Mouse (Mus musculus) midbrain, embryonic 12.5 days (tissue): ENCODE data around the gene P4ha3. TPM values are rescaled to one million over a fixed set of nuclear protein-coding genes. Genes with fewer than 3 reads are reported as not detected.

Source experiments
- ATAC-seq: fragments of 200-750 bp; cut with Nextera tagmentation; 2 replicates; pipeline ENCODE4 v1.8.0; 2017; ENCODE audit warnings: low read depth, moderate TSS enrichment, moderate library complexity; ENCODE audit not compliant: low FRiP score
- H3K27ac ChIP-seq: fragments of 300-500 bp; sonication (generic); replicated peaks from 2 replicates; pipeline ENCODE4 v1.5.1; 2016; ENCODE audit warnings: mild to moderate bottlenecking
- H3K27me3 ChIP-seq: fragments of 300-500 bp; sonication (generic); 2 replicates; pipeline ENCODE4 v1.6.1; 2016; ENCODE audit warnings: mild to moderate bottlenecking
- H3K36me3 ChIP-seq: fragments of 300-500 bp; sonication (generic); 2 replicates; pipeline ENCODE4 v1.6.1; 2016
- H3K4me1 ChIP-seq: fragments of 300-500 bp; sonication (generic); 2 replicates; pipeline ENCODE4 v1.6.1; 2016
- H3K4me2 ChIP-seq: fragments of 300-500 bp; sonication (generic); replicated peaks from 2 replicates; pipeline ENCODE4 v1.6.1; 2016; ENCODE audit warnings: mild to moderate bottlenecking, moderate library complexity
- H3K4me3 ChIP-seq: fragments of 300-500 bp; sonication (generic); 2 replicates; pipeline ENCODE4 v1.5.1; 2016; ENCODE audit warnings: mild to moderate bottlenecking
- H3K9ac ChIP-seq: fragments of 300-500 bp; sonication (generic); replicated peaks from 2 replicates; pipeline ENCODE4 v1.6.1; 2016; ENCODE audit warnings: mild to moderate bottlenecking, moderate library complexity
- H3K9me3 ChIP-seq: fragments of 300-500 bp; sonication (generic); 2 replicates; pipeline ENCODE4 v1.6.1; 2016; ENCODE audit warnings: mild to moderate bottlenecking
- WGBS: fragments of 180-500 bp; shearing (Covaris S2); methylation state at CpG from one replicate; pipeline ENCODE4 v1.1.7; 2016; 5-methylcytosine and 5-hydroxymethylcytosine counted together
- polyA plus RNA-seq: library from polyadenylated mRNA; unstranded; fragments of >200 nt; fragmentation: Nextera tagmentation; extraction: Ambion mirVana; gene quantifications from 2 replicates; pipeline ENCODE4 v1.2.1, GENCODE M21; 2016

The P4ha3 gene
- polyA plus RNA-seq, 1 experiment from 2014 or later, result 4.7 TPM

DNA sequence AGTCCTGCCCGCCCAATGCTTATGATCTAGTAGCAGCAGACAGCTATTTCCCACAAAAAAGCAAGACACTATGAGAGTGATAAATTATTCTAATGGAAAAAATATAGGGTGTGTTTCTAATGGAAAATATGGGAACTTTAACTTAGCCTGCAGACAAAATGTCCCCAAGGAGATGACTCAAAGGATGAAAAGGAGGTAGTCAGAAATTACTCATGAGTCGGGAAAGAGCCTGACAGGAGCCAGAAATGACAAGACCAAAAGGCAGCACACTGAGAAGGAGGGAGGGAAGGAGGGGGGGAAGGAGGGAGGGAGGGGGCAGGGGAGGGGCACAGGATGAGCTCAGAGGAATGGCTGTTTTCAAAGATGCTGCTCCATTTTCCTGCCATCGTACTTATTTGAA lies 3.7 kb upstream of the P4ha3 start:
- H3K4me1 ChIP-seq, result peaks cover 13% of the 10 kb centered on the region
- no peak overlapping the region for H3K27ac ChIP-seq
- 52% methylated on average over 3 of the region's 3 CpGs for WGBS
- no peak for ATAC-seq
- no peak overlapping the region for H3K9ac ChIP-seq
- H3K27me3 ChIP-seq, result peaks cover 28% of the 10 kb centered on the region
- H3K9me3 ChIP-seq, result no peaks in the 10 kb centered on the region
- H3K4me2 ChIP-seq, result no peak overlapping the region
- no peaks in the 10 kb centered on the region for H3K36me3 ChIP-seq
- no peak overlapping the region for H3K4me3 ChIP-seq

DNA sequence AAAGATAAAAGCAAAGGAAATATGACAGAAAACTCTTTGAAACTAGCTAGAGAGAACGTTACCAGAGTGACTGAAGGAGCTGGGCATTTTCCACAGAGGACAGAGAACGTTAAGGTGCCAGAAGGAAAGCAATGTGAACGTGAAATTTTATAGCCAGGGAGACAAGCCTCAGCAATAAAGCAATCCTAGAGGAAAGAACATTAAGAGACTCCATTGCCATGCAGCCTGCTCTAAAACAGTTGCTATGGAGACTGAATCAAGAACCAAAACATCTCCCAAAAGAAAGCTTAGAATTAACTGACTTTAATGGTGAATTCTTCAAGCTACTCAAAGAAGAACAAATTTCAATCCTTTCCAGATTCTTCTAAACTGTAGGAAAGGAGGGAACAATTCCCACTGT lies 2.0 kb upstream of the P4ha3 start:
- Histone ChIP-seq H3K36me3 (no peaks in the 10 kb centered on the region), H3K9ac (no peak overlapping the region), H3K9me3 (no peaks in the 10 kb centered on the region), H3K4me3 (no peak overlapping the region), H3K4me1 (peaks cover 17% of the 10 kb centered on the region), H3K27ac (no peak overlapping the region), H3K4me2 (no peak overlapping the region), H3K27me3 (peaks cover 29% of the 10 kb centered on the region)
- WGBS, result 23% methylated on average over 3 of the region's 3 CpGs
- no peak for ATAC-seq

DNA sequence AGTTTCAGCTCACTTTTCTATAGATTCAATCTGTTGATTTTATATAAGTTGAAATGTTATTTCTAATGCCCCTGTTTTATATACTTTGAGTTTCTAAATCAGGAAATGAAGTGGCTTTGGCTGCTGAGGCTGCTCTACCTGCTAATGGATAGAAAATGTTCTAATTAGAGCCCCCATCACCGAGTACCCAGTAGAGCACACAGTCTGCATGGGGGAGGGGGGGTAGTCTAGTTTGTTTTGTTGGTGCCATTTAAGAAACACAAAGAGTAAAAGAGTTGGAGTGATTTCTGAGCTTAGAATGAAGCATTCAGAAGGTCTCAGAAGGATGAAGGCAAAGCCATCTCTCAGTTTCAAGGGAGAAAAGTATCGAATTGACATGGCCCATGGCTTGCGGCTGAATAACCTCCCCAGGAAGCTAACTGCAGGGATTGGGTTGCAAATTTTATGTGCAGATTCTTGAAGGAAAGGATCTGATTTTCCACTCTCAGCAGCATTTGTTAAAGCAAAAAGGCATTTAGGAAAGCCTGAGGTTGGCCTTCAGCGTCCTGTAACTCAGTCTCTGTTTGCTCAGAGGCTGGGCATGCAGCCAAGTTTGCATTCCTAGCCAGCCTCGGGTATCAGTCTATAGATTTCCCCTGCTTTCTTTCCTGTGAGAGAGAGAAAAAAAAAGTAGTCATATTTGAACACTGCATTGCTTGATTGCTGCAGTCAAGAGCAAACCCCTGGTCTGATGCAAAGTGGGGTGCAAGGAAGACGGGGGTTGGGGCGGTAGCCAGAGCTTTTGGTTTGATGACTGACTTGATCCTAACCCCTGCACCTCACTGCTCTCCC lies 2.6 kb downstream of the P4ha3 start:
- Histone ChIP-seq H3K36me3 (no peaks in the 10 kb centered on the region), H3K4me3 (no peak overlapping the region), H3K9ac (no peak overlapping the region), H3K4me2 (peak overlapping the region; percentile 22; the same call in 1 of the 2 replicates), H3K27me3 (peaks cover 35% of the 10 kb centered on the region), H3K27ac (peak overlapping the region; percentile 74), H3K9me3 (no peaks in the 10 kb centered on the region), H3K4me1 (peaks cover 25% of the 10 kb centered on the region)
- WGBS, result 31% methylated on average over 7 of the region's 7 CpGs
- ATAC-seq, result peak; percentile 62

DNA sequence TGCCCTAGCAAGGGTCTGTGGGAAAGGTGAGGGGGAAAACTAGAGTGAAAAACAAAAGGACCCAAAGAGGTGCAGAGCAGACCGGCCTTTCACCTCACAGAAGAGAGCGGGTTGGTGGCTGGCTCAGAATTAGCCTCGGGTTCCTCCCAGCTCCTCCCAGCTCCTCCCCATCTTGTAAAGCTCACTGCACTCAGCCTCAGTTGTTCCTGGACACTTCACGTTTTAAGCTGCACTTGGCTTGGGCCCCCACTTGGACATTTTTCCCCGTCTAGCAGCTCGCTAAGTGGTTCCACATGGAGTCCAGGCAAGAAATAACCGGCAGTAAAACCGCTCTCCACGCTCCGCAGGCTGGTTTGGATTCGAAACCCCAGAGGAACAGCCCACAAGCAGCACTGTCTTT lies 3.3 kb downstream of the P4ha3 start:
- WGBS, result 43% methylated on average over 11 of the region's 11 CpGs
- H3K9me3 ChIP-seq, result no peaks in the 10 kb centered on the region
- peaks cover 25% of the 10 kb centered on the region for H3K4me1 ChIP-seq
- peak overlapping the region; percentile 22; the same call in 1 of the 2 replicates for H3K4me2 ChIP-seq
- H3K4me3 ChIP-seq, result no peak overlapping the region
- ATAC-seq, result peak; percentile 44; the same call in 1 of the 2 replicates
- H3K9ac ChIP-seq, result no peak overlapping the region
- H3K36me3 ChIP-seq, result no peaks in the 10 kb centered on the region
- peaks cover 35% of the 10 kb centered on the region for H3K27me3 ChIP-seq
- H3K27ac ChIP-seq, result peak overlapping the region; percentile 74

DNA sequence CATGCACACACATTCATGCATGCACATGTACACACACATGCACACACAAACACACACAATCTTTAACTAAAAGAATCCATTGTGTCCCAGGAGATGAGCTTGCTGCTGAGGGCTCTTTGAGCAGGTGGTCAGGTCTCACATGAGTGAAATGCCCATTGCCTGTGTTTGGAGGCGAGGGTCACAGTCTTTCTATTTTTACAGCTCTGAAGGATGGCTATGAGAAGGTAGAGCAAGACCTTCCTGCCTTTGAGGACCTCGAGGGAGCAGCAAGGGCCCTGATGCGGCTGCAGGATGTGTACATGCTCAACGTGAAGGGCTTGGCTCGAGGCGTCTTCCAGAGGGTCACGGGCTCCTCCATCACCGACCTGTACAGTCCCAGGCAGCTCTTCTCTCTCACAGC lies 8.2 kb downstream of the P4ha3 start:
- no peak for ATAC-seq
- peaks cover 6% of the 10 kb centered on the region; the same call in 1 of the 2 replicates for H3K27me3 ChIP-seq
- H3K4me2 ChIP-seq, result no peak overlapping the region

DNA sequence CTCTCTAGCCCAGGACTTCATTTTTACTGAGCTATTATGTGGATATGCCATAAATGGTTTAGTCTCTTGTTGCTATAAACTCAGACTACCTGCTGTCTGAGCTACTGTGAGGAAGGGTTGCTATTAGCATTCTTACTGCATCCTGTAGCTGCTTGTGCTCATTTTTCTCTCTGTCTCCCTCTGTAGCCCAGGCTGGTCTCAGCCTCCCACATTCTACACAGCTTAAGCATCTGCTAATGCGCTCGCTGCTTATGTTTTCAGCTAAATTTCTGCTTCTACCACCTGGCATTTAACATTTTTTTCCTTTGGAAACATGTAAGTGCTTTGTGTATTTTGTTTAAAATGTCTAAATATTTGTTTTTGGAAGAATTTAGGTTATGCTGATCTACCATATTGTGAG lies 10.4 kb downstream of the P4ha3 start:
- no peak overlapping the region for H3K27ac ChIP-seq
- no peaks in the 10 kb centered on the region for H3K4me1 ChIP-seq
- H3K27me3 ChIP-seq, result no peaks in the 10 kb centered on the region
- H3K36me3 ChIP-seq, result no peaks in the 10 kb centered on the region
- H3K4me3 ChIP-seq, result no peak overlapping the region
- 92% methylated on average over 2 of the region's 2 CpGs for WGBS
- no peak overlapping the region for H3K9ac ChIP-seq
- ATAC-seq, result no peak
- no peak overlapping the region for H3K4me2 ChIP-seq
- no peaks in the 10 kb centered on the region for H3K9me3 ChIP-seq

More for the DNA sequence above, 8.2 kb downstream of the P4ha3 start:
- WGBS, result 87% methylated on average over 8 of the region's 8 CpGs
- Histone ChIP-seq H3K9me3 (no peaks in the 10 kb centered on the region), H3K4me3 (no peak overlapping the region), H3K36me3 (no peaks in the 10 kb centered on the region), H3K27ac (no peak overlapping the region), H3K4me1 (0 out of 2 replicates have a peak, but pooled peaks cover 5% of the 10 kb centered on the region), H3K9ac (no peak overlapping the region)

DNA sequence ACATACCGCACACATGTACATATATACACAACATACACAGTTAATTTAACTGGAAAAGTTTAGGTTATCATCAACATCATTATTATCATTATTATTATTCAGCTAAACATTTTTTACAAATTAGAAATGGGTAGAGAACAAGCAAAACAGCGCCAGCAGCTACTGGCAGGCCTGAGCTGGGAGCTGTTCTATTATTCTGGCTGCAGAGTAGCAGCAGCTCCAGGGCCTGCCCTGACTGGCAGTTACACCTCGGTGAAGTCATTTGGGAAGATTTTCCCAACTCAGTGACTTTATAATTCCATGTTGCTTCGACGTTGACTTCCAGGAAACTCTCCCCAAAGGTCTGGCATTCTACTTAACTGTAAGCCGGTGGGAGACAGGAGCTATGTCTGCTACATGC lies 11.4 kb downstream of the P4ha3 start:
- no peak overlapping the region for H3K4me2 ChIP-seq
- no peak for ATAC-seq
- no peaks in the 10 kb centered on the region for H3K9me3 ChIP-seq
- H3K9ac ChIP-seq, result no peak overlapping the region
- no peaks in the 10 kb centered on the region for H3K4me1 ChIP-seq
- H3K27me3 ChIP-seq, result no peaks in the 10 kb centered on the region
- H3K4me3 ChIP-seq, result no peak overlapping the region
- no peak overlapping the region for H3K27ac ChIP-seq
- H3K36me3 ChIP-seq, result no peaks in the 10 kb centered on the region
- WGBS, result 84% methylated on average over 6 of the region's 6 CpGs

DNA sequence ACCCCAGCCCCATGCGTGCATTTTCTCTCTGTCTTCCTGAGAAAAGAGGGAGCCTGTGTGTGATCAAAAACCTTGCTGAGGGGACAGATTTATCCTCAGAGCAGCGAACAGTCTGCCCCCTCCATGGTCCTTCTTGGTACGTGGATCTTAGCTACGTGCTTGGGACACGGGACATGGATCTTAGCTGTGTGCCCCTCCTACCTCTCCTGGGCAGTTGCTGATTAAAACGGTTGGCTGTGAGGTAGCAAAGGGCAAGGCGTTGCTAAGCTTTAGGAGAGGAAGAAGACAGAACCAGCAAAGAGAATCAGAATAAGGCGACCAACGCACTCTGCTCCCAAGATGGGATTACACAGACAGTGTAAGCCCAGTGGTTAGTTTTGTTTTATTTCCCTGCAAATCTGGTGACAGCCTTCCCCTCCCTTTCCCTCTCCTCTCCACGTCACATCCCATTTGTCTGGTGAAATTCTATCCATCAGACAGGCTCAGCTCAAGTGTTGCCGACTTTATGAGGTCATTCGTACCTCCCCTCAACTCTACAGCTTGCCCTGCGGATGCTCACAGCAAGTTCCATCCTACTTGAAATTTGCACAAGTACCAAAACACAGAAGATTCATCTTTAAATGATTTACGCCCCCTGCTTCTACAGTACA lies 13.7 kb downstream of the P4ha3 start:
- Histone ChIP-seq H3K36me3 (no peaks in the 10 kb centered on the region), H3K27ac (no peak overlapping the region), H3K4me3 (no peak overlapping the region), H3K4me1 (no peaks in the 10 kb centered on the region), H3K9me3 (no peaks in the 10 kb centered on the region), H3K9ac (no peak overlapping the region), H3K27me3 (no peaks in the 10 kb centered on the region), H3K4me2 (no peak overlapping the region)
- 71% methylated on average over 14 of the region's 14 CpGs for WGBS
- ATAC-seq, result no peak

DNA sequence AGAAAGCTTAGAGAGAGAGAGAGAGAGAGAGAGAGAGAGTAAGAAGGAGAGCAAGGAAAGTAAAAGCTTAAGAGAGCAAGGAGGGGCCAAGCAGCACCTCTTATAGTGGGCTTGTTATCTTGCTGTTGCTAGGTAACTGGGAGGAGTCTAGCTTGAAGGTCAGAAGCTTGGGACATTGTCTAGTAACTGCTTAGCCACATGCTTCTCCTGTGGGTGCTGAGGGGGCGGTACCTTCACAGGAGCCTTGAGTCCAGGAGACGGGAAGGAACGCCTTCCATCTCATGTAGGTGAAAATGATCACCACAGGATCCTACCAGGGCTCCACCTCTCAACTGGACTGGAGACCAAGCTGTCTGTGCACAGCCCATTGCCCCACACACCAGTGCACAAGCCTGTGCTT lies 16.1 kb downstream of the P4ha3 start:
- no peaks in the 10 kb centered on the region for H3K9me3 ChIP-seq
- H3K4me3 ChIP-seq, result no peak overlapping the region
- H3K9ac ChIP-seq, result no peak overlapping the region
- no peak overlapping the region for H3K27ac ChIP-seq
- H3K4me2 ChIP-seq, result no peak overlapping the region
- no peaks in the 10 kb centered on the region for H3K4me1 ChIP-seq
- H3K27me3 ChIP-seq, result no peaks in the 10 kb centered on the region
- ATAC-seq, result no peak
- H3K36me3 ChIP-seq, result no peaks in the 10 kb centered on the region
- 81% methylated on average over 3 of the region's 3 CpGs for WGBS

DNA sequence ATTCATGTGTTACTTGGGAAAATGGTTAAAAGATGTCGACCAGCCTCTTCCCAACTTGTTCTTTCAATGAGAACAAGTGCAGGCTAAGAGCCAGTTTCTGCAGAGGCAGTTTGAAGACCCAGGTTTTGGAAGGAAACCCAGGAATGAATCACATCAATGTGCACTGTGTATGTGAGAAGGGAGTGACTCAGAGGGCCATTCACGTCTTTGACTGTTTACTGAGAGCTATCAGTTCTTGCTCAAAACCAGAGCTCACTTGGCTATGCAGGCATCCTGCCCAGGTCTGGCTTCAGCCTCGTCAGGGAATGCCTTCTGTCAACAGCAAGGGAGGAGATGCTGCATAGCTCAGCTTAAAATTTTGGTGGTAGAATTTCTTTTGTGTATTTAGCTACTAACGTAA lies 17.0 kb downstream of the P4ha3 start:
- no peaks in the 10 kb centered on the region for H3K36me3 ChIP-seq
- H3K9me3 ChIP-seq, result no peaks in the 10 kb centered on the region
- no peak overlapping the region for H3K9ac ChIP-seq
- peaks cover 1% of the 10 kb centered on the region for H3K4me1 ChIP-seq
- H3K27ac ChIP-seq, result no peak overlapping the region
- H3K27me3 ChIP-seq, result no peaks in the 10 kb centered on the region
- WGBS, result 80% methylated on average over 4 of the region's 4 CpGs
- H3K4me2 ChIP-seq, result no peak overlapping the region
- H3K4me3 ChIP-seq, result no peak overlapping the region
- ATAC-seq, result no peak

DNA sequence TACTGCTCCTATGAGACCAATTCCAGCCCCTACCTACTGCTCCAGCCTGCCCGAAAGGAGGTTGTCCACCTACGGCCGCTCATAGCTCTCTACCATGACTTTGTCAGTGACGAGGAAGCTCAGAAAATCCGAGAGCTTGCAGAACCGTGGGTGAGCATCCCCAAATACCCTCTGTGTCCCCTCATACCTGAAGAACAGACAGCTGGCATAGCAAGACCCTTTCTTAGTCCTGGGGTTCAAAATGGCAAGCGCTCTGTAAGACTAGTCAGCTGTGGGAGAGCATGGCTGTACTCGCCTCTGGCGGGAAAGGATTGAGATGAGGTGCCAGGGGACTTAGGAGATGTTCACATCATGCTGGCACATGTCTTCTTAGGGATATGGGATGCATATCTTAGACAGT lies 20.6 kb downstream of the P4ha3 start:
- no peak overlapping the region for H3K9ac ChIP-seq
- 91% methylated on average over 9 of the region's 9 CpGs for WGBS

DNA sequence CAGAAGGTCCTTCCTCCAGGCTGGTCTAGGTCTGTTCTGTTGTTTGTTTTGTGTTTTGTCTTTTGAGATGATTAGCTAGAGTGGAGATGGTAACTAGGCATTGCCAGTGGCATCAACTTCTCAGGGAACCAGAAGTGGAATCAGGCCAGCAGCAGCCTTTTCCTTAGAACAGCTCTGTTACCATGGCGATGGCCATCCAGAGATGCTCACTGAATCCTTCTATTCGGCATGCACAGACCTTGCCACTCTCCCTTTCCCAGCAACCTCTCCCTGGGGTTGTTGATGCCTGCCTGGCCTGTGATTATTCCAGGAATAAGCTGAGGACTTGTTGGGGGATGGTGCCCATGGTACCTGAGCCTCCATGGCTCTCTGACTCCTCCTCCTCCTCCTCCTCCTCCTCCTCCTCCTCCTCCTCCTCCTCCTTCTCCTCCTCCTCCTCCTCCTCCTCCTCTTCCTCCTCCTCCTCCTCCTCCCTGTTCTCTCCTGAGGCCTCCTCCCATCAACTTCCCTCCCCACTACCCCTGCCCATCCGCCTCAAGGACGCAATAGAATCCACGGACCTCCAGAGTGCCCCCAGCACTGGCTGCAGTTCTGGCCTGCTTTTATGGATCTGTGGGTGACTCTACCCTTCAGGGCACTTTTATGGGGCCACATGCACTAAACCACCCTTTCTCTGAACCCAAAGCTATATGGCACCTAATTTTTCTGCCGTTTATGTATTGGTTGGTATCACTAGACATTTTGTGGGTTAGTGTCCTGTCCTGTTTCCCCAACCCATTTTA lies 22.7 kb downstream of the P4ha3 start:
- Histone ChIP-seq H3K9me3 (no peaks in the 10 kb centered on the region), H3K4me2 (peak overlapping the region; percentile 2; the same call in 1 of the 2 replicates), H3K27me3 (no peaks in the 10 kb centered on the region), H3K9ac (no peak overlapping the region), H3K4me3 (no peak overlapping the region), H3K27ac (peak overlapping the region; percentile 75), H3K4me1 (peaks cover 37% of the 10 kb centered on the region), H3K36me3 (no peaks in the 10 kb centered on the region)
- ATAC-seq, result peak; percentile 88
- WGBS, result 47% methylated on average over 6 of the region's 6 CpGs

More for the DNA sequence above, 20.6 kb downstream of the P4ha3 start:
- H3K36me3 ChIP-seq, result no peaks in the 10 kb centered on the region
- no peak overlapping the region for H3K4me2 ChIP-seq
- no peak for ATAC-seq
- H3K4me1 ChIP-seq, result peaks cover 36% of the 10 kb centered on the region
- H3K27me3 ChIP-seq, result no peaks in the 10 kb centered on the region
- no peaks in the 10 kb centered on the region for H3K9me3 ChIP-seq
- H3K4me3 ChIP-seq, result no peak overlapping the region
- no peak overlapping the region for H3K27ac ChIP-seq
